Mouse (Mus musculus) testis, adult 2 months (tissue): ENCODE measurements at regions not wholly inside any gene's neighbourhood (a gene's known extent, or its start where the extent isn't known, plus 50 kb on each side); places are given as distances from the start of the nearest gene placed in this dataset.
"Not testable (repeated sequence)": the region's sequence is repeated elsewhere in the genome, so short reads cannot be mapped to it uniquely, and the experiment has no call there.

Experiments
- CTCF ChIP-seq: fragments of 200-500 bp; IDR thresholded peaks from 2 replicates; pipeline ENCODE4 v1.5.1; 2012; ENCODE audit warnings: low read depth, mild to moderate bottlenecking, inconsistent platforms, low read length, moderate library complexity; ENCODE audit not compliant: control insufficient read depth, insufficient read depth, insufficient replicate concordance
- POLR2A ChIP-seq: fragments of 200-500 bp; IDR thresholded peaks from 2 replicates; pipeline ENCODE4 v1.6.1; 2012; ENCODE audit warnings: low read depth, mild to moderate bottlenecking, inconsistent platforms, low read length, moderate library complexity; ENCODE audit not compliant: control insufficient read depth

- TF ChIP-seq CTCF, POLR2A: not testable (repeated sequence)
These were observed 73.5 kb downstream of the Pdia4 start for GRCm38 (mm10) chr6:47739696-47740095.
